Mouse (Mus musculus) c-Kit-positive CD71-negative TER-119-negative erythroid progenitor cells, embryonic 14.5 days (primary cell): ENCODE results near the gene Nrxn3.
A peak's percentile ranks its signal among the peaks of the same experiment; 100 is the strongest.

Source experiments
- DNase-seq: peaks from one replicate; pipeline ENCODE4 v3.0.0-alpha.2; 2013; ENCODE audit warnings: low read depth

Nrxn3 gene

GRCm38 (mm10) chr12:89707913-89708312 lies 985.2 kb downstream of the Nrxn3 start:
- DNase-seq, result no peak

GRCm38 (mm10) chr12:89710459-89710858 lies 987.8 kb downstream of the Nrxn3 start:
- DNase-seq, result no peak

DNA sequence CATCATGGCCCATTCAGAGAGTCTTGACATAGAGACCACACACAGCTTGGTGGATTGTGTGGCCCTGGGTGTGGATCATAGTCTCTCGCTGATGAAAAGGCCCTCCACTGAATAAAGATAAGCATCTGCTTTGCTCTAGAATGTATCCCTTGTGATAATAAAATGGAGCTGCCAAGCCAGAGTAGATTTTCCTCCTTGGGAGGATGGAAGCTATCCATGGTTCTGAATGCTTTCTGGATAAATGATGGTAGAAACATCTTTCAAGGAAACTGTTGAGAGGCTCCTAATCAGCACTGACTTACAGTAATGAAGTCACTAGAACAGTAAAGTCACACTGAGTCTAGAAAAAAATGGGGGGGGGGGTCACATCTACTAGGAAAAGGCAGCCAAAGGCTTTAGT lies 989.1 kb downstream of the Nrxn3 start:
- no peak for DNase-seq

DNA sequence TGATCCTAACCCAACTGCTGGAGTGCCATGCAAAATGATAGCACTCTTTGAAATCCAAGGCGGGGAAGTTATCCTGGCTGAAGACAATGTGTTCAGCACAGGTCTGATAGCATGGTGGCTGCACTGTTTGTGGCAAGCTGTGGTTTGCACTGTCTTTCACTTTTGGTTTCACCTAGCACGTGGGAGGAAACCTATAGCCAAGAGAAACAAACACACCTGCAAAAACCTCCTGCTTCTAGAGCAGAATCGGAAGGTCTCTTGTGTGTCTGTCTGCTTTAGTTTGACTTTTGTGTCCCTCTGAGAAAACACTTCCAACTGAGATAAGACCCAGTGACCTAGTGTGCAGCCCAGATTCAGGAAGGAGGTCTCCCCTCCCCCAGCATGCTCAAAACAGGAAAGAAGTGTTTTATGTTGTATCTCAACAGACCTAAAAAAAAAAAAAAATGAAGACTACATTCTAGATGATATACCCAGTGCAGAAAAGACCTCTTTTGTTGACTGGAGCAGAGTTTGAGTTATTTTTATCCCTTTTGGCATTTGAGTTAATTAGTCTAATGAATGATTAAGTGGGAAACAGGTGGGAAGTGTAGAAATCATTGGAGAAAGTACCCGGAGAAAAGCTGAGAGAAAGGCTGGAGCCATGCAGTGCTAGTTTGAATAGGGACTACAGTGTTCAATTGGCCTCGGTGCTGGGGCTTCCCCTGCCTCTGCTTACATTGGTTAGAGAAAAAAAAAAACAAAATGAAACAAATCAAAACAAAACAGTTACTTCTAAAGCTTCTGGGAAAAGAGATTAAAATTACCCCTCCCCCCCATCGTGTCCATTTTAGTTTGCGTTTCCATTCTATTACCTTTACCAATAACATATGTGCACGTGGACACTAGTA lies 996.8 kb downstream of the Nrxn3 start:
- DNase-seq, result no peak

DNA sequence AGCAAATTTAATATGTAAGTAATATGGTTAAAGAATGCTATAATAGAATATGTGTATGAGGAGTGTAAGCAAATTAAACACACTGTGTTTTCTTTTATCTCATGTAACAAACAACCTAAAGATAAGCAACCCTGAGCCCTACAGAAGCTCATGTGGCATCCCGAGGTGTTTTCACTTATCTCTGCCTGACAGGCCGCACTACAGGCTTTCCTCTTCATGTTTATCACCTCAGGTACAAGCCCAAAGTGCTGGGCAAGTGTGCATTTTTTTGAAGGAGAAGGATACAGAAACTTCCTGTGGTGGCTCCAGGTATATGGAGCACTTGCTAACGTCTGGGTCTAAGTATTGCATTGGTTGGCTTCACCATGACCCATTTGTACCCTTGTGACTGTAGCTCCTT lies 998.3 kb downstream of the Nrxn3 start:
- no peak for DNase-seq

DNA sequence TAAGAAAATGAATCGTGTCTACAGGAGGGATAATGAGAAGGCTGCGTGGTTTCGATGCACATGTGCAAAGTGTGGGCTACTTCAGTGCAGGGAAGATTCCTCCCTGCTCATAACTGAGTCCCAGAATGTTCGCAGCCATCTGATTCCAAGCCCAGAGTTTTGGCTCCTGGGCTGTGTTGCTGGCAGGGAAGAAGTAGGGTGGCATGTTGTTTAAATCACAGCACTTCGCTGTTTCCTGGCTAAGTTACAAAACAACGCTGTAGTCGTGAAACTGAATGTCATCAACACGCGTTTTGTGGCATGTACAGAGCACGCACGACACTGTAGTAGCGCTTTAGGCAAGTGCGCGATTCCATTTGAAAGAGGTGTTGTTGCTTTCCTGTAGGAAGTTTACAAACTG lies 999.8 kb downstream of the Nrxn3 start:
- DNase-seq, result no peak

DNA sequence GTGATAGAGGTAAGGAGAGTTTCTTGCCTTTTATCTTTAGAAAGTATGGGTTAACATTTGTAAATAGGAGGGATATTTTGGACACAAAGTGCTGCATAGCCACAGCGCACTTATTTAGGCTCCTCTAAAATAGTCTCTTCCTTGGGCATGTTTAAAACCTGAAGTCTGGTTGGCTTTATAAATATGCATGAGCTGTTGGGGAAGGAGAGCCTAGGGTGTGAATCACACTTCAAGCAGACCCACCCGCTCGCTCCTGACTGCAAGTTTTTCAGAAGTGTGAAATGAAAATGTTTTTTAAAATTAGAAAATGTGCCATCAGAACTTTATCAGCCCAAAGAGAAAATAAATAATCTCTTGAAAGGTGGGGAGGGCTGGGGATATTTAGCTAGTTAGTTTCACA lies 1001.4 kb downstream of the Nrxn3 start:
- DNase-seq, result no peak

DNA sequence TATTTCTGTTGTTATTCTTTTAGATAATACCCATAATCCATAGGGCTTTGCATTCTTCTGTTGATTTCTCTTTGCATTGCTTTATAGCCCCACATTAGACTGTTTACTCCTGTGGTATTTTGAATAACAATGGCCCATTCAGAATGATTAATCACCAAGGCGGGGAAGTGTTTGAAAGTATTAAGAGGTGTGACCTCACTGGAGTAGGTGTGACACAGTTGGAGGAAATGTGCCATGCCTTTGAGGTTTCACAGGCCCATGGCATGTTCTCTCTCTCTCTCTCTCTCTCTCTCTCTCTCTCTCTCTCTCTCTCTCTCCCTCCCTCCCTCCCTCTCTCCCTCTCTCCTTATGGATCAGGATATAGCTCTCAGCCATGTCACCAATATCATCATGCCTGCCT lies 1019.6 kb downstream of the Nrxn3 start:
- no peak for DNase-seq

- DNase-seq, result no peak
Measured at GRCm38 (mm10) chr12:89742796-89743195, 1020.1 kb downstream of the Nrxn3 start.

DNA sequence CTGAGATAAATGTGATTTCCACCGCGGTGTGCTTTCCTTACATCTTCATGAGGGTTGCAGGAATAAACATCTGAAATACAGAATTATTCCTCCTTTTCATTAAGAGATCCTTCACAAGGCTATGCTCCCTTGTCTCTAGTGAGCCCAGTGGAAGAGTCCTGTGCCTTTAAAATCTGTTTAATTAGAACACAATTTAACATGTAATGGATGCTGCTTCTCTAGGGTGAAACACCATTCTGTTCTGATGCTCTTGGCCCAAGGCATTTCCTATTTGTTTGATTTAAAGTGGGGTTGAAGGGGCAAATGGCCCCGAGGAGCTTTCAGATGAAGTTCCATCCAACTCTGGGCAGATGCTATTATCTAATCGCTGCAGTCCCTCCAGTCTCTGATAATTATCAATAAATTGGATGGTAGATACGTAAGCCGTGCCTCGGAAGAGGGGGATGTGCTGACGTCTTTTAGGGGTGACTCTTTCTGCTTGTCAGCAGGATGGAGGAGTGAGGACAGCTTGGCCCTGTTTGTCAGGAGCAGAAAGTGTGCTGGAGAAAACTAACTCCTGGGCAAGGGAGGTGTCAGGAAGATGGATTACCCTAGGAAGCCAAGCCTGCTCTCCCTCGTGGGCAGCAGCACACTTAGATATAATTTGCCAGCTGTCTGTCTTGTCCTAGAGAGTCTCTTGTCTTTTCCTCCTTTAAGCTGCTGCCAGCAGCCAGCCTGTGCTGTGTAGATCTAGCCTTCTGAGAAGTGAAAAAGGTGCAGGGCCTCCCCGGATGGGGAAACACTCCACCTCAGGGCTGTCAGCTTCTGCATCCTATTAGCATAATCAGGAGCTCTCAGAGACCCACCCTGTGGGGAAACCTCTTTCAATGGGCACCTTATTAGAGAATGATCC lies 1041.8 kb downstream of the Nrxn3 start:
- no peak for DNase-seq

DNA sequence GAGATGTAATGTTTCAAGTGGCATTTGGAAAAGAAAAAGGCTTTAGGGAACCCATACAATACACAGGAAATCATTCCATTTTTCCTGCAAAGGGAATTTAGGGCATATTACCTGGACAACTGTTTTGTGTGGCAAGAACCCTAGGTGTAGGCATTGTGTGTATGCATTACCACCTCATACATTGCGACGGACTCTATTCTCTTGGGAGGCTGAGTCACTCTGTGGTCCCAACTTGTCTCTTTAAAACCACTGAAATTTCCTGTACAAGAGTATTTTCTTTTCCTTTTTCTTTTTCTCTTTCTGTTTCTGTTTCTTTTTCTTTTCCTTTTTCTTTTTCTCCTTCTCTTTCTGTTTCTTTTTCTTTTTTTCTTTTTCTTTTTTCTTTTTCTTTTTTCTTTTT lies 1042.5 kb downstream of the Nrxn3 start:
- DNase-seq, result no peak

DNA sequence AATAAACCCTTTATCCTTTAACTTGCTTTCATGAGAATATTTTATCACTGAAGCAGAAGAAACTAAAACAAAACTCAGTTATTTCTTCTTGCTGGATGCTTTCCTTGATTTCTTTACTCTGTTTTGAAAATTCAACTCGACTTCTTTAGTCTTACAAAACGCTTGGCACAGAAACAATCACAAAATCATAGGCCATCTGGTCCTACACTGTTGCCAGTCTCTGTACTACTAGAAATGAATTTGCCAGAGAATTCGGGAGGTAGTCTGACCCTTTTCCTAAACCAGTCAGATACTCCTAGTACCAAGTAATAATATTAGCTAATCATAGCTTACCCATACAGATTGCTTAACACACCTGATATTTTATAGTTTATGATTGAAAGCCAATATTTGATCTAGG lies 1066.1 kb downstream of the Nrxn3 start:
- DNase-seq, result no peak

DNA sequence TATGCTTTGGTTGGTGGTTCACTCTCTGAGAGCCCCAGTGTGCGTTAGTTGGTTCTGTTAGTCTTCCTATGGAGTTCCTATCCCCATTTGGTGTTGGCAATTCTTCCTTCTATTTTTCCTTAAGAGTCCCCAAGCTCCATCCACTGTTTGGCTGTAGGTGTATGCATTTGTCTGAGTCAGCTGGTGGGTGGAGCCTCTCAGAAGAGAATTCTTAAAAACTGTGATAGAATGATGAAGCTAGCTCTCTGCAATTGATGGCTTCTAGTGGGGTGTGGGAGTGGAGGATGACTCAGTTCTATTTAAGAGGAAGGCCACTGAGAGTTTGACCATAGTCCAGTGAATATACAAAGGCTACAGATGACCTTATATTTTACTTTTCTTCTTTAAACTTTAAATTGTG lies 1067.3 kb downstream of the Nrxn3 start:
- no peak for DNase-seq

- no peak for DNase-seq
Measured at GRCm38 (mm10) chr12:89791829-89792228, 1069.2 kb downstream of the Nrxn3 start.

DNA sequence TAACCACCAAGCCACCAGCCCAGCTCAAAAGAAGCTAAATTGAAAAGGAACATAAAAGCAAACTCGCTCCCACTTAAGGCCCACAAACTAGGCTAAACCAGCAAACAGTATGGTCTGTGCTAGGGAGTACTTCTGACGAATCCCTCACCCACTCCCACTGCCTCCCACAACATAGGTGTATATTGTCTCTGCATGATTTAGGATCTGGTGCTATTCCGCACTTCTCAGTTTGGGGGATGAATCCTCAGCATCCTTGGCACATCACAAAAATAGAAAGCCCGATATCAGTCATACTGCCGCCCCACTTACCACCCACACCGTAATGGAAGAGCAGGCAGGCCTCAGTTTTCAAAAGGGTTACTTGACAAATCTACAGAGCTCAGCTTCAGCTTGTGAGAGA lies 1072.1 kb downstream of the Nrxn3 start:
- DNase-seq, result no peak

DNA sequence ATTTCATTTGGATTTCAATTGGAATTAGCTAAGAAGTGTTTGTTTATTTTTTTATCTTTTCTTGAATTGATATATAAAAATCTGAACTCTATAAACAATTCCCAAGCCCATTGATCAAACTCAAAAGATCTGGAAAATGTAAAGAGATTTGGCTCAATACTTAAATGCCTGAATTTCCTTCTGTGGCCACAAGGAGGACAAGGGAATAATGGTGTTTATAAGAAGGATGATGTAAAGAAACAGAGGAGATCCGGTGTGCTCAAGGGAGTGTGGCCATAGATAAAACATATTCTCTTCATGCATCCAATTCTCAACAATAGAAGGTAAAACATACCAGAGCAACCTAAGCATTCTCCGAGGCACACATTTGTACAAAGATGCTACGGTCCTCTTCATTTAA lies 1085.5 kb downstream of the Nrxn3 start:
- no peak for DNase-seq

DNA sequence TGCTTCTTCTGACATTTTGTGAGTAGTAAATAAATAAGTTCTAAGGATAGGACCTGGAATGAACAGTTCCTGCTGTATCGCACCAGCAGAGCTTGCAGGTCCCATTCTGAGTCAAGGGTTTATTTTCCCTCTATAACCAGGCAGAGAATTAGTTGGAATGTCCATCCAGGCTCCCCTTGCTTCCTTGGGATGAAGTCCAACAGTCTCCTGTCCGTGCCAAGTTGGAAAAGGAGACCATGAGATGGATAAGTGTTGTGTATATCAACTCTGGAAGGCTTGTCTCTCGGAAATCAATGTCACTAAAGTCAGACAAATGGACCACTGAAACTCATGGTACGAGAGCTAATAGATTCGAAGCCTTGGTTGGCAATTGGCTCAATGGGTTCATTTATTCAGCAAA lies 1087.5 kb downstream of the Nrxn3 start:
- no peak for DNase-seq

DNA sequence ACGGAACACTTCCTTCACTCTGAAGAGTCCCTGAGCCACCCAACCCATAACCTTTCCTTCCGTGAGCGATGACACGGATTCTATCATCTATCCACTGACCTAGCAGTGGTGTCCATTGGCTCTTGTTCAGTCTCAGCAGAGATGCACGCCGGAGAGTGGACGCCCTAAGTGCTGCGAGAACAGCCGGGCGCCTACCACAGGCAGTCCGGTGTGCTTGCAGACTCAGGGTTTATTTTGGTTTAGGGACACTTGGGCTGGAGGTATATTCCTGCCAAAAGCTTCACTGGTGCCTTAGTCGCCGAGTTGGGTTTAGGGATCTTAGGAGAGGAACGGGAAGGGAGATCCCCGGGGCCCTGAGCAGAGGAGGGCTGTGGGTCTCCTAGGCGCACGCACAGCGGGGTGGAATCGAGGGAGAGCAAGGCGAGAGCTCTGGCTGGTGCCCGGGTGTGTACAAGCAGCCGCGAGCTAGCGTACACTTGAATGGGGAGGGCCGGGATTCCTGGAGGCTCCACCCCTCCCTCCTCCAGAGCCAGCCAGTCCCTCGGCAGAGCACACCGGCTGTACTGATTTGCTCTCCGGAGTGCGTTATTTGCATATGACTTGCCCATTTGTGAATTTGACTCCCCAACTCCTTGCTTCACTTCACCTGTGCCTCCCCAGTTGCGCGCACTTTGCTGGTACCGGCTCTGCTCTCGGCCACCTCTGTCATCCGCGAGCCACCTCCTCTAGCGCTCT lies 1089.3 kb downstream of the Nrxn3 start:
- DNase-seq, result peak; percentile 36

- DNase-seq, result no peak
Measured at GRCm38 (mm10) chr12:89812550-89813207, 1090.0 kb downstream of the Nrxn3 start.

- DNase-seq, result no peak
Measured at GRCm38 (mm10) chr12:89813294-89813693, 1090.6 kb downstream of the Nrxn3 start.

DNA sequence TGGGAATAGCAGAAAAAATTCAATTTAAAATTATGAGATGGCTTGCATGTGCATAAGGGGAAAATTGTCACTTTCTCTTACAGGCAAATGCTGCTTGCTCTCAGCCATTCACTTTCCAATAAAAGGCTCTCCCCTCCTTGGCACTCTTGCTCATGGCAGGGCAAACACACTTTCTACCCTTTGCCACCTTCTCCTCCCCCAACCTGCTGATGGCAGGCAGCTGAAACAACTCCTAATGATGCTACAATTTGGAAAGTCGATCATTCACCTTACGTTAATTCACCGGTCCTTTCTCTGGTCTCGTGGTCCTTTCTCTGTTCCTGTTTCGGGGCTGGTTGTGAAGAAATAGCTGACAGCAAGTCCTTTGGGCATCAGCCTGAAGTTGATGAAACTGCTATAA lies 1091.0 kb downstream of the Nrxn3 start:
- no peak for DNase-seq

DNA sequence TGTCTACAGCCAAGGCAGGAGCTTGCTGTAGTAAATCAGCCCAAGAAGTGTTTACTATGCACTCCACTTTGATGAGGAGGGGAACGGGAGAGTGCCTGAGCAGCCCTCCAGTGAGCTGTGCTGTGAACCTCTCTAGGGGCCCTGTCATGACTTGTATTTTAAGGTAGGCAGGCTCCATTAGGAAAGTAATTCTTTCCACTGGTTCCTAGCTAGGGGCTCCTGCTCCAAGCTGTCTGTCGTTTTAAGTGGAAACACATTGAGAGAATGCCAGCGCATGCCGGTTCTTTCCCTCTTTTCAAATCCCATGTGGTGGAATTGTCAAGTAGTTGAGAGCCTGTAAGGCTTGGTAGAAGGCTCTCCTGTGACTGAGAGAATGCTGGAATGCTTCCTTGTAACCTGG lies 1091.9 kb downstream of the Nrxn3 start:
- no peak for DNase-seq
